Mouse (Mus musculus): ENCODE measurements around the gene Gm17324. TPM values are rescaled to one million over a fixed set of nuclear protein-coding genes. Genes with fewer than 3 reads are reported as not detected.
"Not testable (repeated sequence)": the region's sequence is repeated elsewhere in the genome, so short reads cannot be mapped to it uniquely, and the experiment has no call there.

The Gm17324 gene
- 0.56 TPM in 1 of 2 replicates, not detected in the other for total RNA-seq (2021)
- long read RNA-seq, experiment 1, result 0 reads
- long read RNA-seq, experiment 2, result 0 reads

DNA sequence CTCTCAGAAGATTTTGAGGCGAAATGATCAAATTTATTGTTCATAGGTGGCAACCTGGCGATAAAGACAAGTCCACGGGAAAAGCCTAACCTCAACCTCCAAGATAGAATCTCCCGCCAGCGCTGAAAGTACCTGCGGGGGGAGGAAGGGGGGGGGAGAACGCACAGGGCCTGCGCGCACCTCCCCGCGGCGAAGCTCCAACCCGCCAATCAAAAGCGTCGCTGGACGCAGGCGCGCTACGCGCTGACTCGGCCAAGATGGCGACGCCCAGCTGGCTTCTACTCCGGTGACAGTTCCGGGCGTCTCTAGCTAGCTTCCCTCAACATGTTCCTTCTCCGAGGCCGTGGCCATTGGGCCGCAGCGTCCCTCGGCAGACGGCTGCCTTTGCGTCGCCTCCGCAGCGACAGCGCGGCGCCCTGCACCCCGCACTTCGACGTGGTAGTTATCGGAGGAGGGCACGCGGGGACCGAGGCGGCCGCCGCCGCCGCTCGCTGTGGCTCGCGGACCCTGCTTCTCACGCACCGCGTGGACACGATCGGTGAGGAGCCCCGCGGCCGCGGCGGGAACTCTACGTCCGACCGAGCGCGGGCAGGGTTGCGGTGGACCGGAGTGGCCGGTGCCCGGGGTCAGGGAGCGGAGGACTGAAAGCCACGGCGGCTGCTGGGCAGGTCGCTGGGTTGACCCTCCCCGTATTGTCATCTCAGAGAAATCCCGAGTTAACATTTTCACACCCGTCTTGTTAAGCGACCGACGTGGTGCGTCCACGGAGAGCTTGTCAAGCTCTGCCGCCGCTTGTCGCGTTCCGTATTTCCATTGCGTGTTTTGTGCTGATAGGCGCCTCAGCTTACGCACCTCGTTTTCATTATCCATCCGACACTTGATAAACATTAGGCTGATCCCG is at the start of gene Gm17324, which contains the start of gene Mto1:
TSS of gene Gm17324 (minus strand) at position 814 of the 901 bp plus-strand sequence.
TSS of gene Mto1 (plus strand) at position 236 of the 901 bp plus-strand sequence.
- DNase-seq, result peak; percentile 95

DNA sequence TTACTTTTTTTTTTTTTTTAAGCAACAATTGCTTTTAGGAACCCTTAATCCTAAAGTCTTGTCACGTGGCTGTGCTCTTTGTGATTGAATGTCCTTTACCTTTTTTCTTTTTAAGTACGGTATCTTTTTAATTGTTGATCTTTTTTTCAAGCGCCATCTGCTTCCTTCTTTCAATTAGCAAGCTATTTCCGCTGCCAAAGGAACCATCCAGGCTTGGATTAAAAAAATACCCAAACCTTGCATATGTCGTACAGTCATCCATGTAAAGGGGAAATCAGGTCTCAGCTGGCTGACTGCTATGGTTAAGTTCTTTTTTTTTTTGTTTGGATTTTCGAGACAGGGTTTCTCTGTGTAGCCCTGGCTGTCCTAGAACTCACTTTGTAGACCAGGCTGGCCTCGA is 44.6 kb upstream of the Gm17324 start:
- no peak for DNase-seq

DNA sequence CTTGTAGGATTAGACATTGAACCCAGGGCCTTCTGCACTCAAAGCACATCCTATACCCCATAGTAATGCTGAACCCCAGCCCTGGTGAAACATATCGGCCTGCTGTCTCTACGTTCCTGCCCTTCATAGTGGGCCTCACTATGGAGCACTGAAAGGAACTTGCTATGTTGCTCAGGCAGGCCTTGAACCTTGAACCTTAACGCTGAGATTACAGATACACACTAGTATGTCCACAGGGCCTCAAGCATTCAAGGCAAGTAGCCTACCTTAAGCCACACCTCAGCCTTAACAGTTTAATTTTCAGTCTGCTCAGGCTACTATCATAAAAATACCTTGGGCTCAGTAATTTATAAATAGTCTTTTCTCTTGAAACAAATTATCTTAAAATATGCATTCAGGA is 43.7 kb upstream of the Gm17324 start:
- no peak for DNase-seq

DNA sequence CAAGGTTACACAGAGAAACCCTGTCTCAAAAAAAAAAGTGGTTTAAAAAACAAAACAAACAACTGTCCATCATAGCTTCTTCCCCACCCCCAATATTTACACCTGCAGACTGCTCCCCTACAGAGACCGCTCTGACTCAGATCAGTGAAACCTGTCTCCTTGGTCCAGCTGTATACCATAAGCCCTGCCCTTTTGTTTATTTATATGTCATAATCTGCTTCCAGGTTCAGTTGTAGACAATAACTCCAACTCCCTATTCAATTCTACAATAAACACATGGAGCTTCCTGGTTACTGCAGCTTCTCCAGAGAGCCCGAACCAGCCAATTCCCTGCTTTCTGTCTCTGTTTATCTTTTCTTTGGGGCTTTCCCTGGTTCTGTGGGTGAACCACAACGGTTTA is 42.6 kb upstream of the Gm17324 start:
- no peak for DNase-seq

DNA sequence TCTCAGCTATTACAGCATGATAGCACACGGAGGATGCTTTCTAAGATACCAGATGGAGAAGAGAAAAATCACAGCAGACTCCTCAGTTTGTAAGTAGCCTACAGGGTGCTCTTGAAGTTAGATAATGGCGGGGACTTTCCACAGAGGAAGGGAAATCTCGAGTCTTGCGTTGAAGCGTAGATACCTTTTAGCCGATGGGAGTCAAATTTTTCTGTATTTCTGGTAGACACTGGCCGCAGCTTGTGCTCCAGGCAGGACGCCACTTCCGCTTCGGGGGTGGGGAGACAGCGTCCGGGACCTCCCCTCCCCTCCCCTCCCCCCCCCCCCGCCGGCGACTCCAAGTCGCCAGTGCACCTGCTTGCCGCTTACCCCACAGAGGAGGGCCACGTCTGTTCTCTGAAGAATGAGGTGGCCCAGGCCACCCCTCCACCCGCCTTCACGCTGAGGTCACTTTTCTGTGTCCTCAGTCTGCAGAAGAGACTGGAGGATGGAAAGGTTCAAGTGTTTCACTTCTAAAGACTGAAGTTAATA is 40.4 kb upstream of the Gm17324 start, which contains the start of gene Eef1a1:
TSS of gene Eef1a1 (minus strand) at position 262 of the 531 bp plus-strand sequence.
- peak; percentile 87 for DNase-seq

DNA sequence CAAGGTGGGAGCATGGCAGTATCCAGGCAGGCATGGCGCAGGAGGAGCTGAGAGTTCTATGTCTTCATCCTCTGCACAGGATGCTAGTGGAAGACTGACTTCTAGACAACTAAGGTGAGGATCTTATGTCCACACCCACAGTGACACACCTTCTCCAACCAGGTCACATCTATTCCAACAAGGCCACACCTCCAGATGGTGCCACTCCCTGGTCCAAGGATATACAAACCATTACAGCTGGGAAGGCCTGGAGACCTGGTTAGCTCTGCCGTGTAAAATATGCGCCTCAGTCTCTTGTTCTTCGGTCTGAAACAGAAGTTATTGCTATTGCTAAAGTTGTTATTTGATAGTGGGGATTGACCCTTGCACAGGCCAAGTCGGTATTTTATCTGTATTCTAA is 39.4 kb upstream of the Gm17324 start:
- not testable (repeated sequence) for DNase-seq

DNA sequence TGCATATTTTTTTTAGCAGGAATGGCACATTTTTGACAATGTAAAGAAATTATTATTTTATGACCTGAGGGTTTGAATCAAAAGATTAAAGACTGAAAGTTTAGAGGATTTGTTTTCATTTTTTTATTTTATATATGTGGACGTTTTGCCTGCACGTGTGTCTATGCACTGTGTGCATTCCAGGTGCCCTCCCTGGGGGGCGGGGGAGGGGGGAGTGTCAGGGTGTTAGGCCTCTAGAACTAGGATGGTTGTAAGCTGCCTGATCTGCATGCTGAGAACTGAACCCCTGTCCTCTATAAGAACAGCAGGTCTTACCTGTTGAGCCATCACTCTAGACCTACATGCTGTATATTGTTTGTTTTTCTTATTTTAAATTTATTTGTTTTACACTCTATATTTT is 36.1 kb upstream of the Gm17324 start:
- no peak for DNase-seq

DNA sequence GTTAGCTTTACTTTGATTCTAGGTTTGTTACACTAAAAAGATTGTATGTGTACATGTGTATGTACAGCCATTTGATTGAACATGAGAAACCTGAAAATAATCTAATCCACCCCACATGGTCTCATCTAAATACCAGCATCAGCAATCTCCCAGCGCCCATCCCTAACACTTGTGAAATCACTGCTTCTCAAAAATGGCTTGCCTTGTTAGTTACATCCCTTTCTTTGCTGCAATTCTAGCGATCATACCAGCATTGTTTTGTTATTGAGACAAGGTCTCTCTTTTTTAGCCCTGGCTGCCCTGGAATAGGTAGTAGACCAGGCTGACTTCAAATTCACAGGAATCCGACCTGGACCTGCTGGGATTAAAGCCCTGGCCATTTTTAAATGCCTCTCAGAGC is 33.8 kb upstream of the Gm17324 start:
- no peak for DNase-seq

DNA sequence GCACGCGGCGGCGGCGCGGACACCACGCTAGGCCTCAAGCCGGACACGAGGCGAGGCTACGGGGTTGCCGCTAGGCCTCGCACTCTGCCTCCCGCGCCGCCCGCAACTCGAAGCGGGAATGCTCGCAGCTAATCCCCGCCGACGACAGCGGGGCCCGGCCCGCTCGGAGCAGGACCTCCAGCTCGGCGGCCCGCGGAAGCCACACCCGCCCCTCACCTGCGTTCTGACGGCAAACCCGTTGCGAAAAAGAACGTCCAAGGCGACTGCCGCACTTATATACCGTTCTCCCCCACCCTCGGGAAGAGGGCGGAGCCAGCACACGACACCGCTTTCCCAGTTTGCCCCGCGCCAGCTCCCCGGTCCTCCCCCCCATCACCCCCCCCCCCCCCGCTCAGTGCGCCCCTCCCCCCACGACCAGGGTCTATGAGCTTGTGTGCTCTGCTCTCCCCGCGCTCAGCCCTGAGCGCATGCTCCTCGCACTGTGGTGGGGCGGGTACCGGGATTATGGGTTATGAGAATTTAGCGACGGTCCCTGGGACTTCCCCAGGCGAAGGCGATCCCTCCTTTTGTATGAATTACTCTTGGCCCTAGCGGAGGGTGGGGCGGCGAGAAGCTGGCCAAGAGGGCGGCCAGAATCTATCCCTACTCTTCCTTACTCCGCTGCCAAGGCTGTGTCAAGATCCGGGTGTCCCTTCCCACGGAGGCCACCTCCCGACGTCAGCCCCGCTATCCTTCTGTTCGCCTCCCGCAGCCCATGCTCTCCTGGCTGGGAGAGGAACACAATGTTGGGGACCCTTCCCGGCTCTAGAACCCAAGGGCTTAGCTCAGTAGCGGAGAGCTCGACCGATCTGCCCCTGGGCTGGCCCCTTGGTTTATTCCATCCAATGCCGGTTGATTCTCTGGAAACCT is 33.1 kb upstream of the Gm17324 start:
- DNase-seq, result peak; percentile 96

DNA sequence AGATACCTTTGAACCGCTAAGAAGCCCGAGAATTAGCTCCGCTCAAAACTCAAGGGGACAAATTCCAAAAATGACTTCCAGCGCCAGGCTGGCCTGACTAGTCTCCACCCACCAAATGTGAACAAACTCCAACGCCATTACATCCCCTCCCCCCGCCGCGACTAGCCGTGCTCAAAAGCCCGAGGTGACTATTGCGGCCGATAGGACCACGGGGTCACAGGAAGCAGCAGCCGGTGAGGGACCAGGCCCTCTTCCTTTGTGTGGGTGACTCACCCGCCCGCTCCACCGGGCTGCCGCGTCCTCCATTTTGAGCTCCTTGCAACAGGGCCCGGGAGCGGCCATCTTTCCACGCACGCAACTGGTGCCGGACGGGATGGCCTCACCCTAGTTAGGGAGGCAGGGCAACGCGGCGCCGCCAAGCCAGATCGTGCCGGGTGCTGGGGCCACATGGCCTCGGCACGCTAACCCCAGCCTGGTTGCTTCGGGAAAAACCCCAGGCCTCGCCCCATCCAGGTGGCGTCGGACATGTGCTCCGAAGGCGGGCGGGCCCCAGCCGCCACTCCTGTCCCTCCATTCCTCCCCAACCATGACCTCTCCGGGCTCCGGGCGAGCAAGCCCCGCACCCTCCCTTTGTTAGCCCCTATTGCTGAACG is 32.2 kb upstream of the Gm17324 start:
- peak; percentile 92 for DNase-seq

DNA sequence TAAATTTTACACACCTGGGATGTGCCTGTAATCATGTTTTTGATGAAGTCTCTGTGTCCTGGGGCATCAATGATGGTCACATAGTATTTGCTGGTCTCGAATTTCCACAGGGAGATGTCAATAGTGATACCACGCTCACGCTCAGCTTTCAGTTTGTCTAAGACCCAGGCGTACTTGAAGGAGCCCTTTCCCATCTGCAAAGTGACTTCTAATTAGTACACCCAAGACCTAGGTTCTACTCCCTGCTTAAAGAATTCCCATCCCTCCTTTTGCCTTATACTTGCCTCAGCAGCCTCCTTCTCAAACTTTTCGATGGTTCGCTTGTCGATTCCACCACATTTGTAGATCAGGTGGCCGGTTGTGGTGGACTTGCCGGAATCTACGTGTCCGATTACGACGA is 31.6 kb upstream of the Gm17324 start:
- not testable (repeated sequence) for DNase-seq

DNA sequence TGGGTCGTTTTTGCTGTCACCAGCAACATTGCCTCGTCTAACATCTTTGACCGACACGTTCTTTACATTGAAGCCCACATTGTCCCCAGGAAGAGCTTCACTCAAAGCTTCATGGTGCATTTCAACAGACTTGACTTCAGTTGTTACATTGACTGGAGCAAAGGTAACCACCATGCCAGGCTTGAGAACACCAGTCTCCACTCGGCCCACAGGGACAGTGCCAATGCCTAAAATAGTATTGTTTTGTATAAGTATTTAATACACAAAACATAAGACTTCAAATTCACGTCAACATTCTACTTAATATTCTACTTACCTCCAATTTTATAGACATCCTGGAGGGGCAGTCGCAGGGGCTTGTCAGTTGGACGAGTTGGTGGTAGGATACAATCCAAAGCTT is 30.7 kb upstream of the Gm17324 start:
- not testable (repeated sequence) for DNase-seq

DNA sequence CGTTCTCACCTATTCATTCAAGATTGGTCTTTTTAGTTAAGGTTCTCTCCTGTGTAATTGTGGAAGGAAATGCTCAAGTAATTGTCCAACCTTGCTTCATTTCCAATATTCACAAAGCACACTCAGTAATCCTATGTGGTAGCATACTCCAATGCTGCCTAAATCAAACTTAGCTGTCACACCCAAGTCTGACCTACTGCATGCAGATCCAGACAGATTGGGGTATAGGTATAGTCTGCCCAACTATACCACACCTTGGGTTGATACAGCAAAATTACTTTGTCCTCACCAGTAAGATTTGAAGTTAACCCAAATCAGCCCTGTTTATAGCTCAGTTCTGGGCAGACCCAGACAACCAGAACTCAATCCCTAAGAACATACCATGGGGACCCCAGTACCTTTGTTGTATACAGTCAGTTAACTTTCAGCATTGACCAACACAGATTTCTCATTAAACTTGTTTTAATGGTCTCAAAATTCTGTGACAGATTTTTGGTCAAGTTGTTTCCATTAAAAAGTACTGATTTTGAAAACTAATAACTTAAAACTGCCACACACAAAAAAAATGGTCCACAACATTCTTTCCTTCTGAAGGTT is 29.5 kb upstream of the Gm17324 start:
- not testable (repeated sequence) for DNase-seq

DNA sequence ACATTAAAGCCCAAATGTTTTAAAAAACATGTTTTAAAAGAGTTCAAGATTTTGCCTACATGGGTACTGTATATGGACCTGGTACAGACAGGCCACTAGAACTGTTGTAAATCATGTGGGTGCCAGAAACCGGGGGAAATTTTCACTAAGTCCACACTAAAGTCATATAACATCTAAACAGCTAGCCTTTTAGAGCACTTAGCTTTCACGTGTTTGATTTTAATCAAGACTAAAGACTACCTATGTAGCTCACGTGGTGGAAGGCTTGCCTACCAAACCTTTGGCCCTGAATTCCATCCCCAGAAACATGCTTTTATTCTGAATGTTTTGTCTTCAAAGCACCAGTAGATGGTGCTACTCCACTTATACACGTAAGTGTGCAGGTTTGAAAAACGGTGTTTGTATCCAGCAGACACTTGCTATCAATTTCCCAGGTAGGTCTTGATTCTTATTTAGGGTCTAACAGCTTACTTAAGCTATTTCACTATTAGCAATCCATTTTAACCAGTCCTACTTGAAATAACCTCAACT is 28.5 kb upstream of the Gm17324 start:
- peak; percentile 24 for DNase-seq

DNA sequence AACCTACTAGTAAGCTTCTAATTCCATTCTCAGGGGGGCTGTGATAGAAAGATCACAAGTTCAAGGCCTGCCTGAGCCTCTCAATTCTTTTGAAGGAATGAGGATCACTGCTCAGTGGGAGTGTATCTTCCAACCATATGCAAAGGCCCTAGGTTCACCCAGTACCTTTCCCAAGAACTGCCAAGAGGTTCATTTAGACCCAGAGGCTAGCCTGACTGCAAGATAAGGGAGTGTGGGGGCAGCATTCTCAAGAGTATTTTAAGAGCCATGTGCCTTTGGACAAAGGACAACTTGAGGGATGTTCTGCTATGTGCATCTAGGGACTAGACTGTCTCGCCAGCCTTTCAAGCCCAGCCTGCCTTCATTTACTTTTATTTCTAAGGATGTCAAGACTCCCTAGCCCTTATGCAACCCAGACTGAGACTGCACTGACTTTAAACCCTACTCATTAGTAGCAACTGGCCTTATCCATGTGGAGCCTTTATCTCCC is 28.0 kb upstream of the Gm17324 start:
- DNase-seq, result peak; percentile 17

DNA sequence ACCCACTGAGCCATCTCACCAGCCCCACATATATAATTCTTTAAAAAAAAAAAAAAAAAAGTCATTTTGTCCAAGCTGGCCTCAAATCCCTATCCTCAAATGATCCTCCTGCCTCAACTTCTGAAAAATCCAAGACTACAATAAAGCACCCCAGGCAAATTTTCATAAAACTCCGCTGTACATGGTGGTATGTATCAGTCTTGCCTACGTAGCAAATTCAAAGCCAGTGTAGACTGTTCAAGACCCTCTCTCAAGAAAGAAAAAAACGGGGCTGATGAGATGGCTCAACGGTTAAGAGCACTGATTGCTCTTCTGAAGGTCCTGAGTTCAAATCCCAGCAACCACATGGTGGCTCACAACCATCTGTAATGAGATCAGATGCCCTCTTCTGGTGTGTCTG is 27.3 kb upstream of the Gm17324 start:
- DNase-seq, result no peak

DNA sequence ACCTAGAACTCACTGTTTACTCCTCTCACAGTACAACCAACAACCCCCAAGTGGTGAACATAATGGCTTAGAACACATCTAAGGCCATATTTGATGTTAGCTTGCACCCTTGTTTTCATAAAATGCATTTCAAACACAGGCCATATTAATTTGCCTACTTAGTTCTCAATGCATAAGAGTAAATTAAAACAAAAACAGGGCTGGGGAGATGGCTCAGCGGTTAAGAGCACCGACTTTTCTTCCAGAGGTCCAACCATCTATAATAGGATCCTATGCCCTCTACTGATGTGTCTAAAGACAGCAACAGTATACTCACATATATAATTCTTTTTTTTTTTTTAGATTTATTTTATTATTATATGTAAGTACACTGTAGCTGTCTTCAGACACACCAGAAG is 26.8 kb upstream of the Gm17324 start:
- DNase-seq, result no peak

DNA sequence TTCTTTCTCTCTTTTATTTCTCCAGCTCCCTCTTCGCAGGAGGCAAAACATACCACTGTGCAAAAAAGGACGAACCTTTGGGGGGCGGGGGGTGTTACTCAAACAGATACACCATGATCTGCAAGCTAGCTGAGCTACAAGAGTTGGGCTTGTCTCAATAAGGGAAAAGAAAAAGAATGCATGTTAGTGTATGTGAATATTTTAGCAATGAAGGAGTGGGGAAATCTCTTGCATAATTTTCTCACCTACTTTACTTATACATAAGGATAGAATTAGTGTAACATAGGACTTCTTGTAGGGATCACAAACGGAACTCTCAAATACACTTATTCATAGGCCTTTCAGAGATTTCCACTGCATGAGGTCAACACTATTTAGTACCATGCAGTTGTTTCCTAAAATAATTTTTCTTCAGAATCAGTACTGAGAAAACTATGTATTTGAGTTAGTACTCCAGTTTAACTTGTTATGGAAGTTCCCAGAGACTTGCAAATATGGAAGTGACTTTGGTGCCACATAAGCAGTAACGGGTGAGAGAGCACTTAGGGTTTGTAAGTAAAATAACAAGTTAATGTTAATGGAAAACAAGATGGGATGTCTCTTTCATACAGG is 26.3 kb upstream of the Gm17324 start:
- no peak for DNase-seq

DNA sequence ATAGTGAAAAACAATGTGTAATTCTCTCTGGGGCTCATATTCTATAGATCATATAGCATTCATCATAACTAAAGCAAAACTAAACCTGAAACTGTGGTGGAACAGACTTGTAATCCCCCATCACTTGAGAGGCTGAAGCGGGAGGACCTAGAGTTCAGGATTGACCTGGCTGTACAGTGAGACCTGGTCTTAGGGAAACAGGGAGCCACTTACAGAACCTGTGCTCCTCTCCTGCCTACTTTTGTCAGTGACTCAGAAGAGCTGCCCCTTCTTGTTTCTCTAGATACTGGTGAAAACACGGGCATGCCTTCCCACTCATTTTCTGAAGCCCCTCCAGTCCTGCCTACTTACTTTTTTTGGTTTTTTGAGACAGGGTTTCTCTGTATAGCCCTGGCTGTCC is 25.7 kb upstream of the Gm17324 start:
- DNase-seq, result no peak

DNA sequence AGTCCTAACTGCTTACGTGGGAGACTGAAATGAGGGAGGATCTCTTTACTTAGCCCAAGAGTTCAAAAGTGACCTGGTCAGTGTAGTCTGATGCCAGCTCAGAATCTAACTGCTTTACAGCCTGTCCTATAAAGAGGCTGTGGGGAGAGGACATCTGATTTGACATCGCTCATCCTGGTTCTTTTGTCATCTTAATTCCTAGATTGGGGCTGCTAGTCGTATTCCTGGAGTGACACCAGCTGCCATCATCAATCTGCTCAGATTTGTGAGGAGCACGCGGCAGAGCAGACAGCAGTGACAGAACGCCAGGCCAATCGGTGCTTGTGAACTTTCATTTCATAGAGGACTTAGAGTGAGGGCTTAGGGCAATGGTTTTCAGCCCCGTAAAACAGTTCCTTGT is 25.0 kb upstream of the Gm17324 start:
- DNase-seq, result no peak

DNA sequence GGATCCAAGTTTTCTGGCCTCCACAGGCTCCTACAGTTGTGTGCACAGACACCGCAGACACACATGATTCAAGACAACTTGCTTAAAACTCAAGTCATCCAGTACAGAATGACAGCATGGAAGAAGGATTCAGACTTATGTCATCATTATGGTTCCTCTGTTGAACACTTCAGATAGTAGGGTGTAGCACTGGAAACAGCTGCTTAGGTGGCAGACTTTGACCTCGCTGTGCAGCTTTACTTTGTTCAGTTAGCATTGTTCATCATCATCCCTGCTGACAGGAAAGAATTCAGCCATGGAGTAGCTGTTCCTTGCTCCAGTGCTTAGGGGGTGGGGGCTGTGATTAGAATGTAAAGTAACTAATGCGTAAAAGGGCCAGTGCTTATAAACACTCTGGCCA is 17.1 kb upstream of the Gm17324 start:
- no peak for DNase-seq
